Mouse (Mus musculus): Measurements from ENCODE around the gene C5ar1.

GRCm38 (mm10) chr7:16245958-16246357, 13.4 kb downstream of the C5ar1 start:
- TF ChIP-seq POLR2A (IDR thresholded peaks at IDR 0.05; ENCODE audit: borderline replicate concordance, extremely low read depth, low read depth, low read length): no peak
- no peak for TF ChIP-seq CTCF (IDR thresholded peaks at IDR 0.05; ENCODE audit: insufficient read depth, low read length)

All from lung, adult 2 months (tissue).